Mouse (Mus musculus) C2C12 (cell line): ENCODE data around the gene Pim1.

Experiments
- CTCF ChIP-seq: IDR thresholded peaks from one replicate; pipeline ENCODE4 v1.5.1; 2011; ENCODE audit not compliant: control insufficient read depth, insufficient read depth, insufficient read length
- MAX ChIP-seq: IDR thresholded peaks from one replicate; pipeline ENCODE4 v1.6.1; 2011; ENCODE audit warnings: mild to moderate bottlenecking, control low read depth
- MYOD1 ChIP-seq: IDR thresholded peaks from one replicate; pipeline ENCODE4 v1.6.1; 2011; ENCODE audit warnings: low read depth; ENCODE audit not compliant: control insufficient read depth, insufficient read length
- USF1 ChIP-seq: IDR thresholded peaks from one replicate; pipeline ENCODE4 v1.6.1; 2011; ENCODE audit warnings: low read depth, mild to moderate bottlenecking, control low read depth, moderate library complexity

DNA sequence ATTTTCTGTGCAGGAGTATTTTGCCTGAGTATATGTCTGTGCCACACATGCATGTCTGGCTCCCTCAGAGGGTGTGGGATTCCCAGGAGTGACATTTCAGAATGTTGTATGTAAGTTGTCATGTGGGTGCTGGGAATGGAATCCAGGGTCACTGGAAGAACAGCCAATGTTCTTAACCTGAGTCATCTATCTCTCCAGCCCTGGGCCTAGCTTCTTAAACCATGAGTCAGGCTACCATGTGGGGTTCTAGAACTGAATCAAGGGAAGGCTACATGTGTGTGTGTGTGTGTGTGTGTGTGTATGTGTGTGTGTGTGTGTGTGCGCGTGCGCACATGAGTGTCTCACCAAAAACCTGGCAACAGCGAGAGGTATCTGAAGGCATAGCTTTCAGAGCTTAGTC lies 34.1 kb upstream of the Pim1 start:
- TF ChIP-seq USF1 (no peak), CTCF (no peak), MAX (no peak), MYOD1 (no peak)
